Mouse (Mus musculus): ENCODE measurements around the gene Dusp14.

- TF ChIP-seq POLR2A (IDR thresholded peaks at IDR 0.05; ENCODE audit: low read depth, low read length) (no peak), CTCF (IDR thresholded peaks at IDR 0.05; ENCODE audit: extremely low read depth, insufficient read depth, insufficient read length, insufficient replicate concordance) (no peak)
Observed at GRCm38 (mm10) chr11:84042808-84043762, 26.0 kb downstream of the Dusp14 start.
